Mouse (Mus musculus) kidney, embryonic 14.5 days (tissue): ENCODE data around the gene Rrp12. TPM values are rescaled to one million over a fixed set of nuclear protein-coding genes. Genes with fewer than 3 reads are reported as not detected.

ENCODE experiments used
- ATAC-seq: fragments of 200-750 bp; cut with Nextera tagmentation; 2 replicates; pipeline ENCODE4 v1.8.0; 2017; ENCODE audit warnings: moderate number of reproducible peaks, mild to moderate bottlenecking, moderate TSS enrichment, moderate library complexity; ENCODE audit not compliant: low FRiP score, low TSS enrichment
- H3K27ac ChIP-seq: fragments of 300-500 bp; sonication (generic); 2 replicates; pipeline ENCODE4 v1.5.1; 2014; ENCODE audit warnings: low read depth, mild to moderate bottlenecking, low read length, moderate library complexity, mixed read lengths
- H3K27me3 ChIP-seq: fragments of 300-500 bp; sonication (generic); 2 replicates; pipeline ENCODE4 v1.6.1; 2014; ENCODE audit warnings: mild to moderate bottlenecking, low read length; ENCODE audit not compliant: control insufficient read depth, insufficient read depth
- H3K36me3 ChIP-seq: fragments of 300-500 bp; sonication (generic); 2 replicates; pipeline ENCODE4 v1.6.1; 2014; ENCODE audit warnings: low read length, mixed read lengths; ENCODE audit not compliant: control insufficient read depth, insufficient read depth
- H3K4me1 ChIP-seq: fragments of 300-500 bp; sonication (generic); 2 replicates; pipeline ENCODE4 v1.6.1; 2014; ENCODE audit warnings: low read length, mixed read lengths; ENCODE audit not compliant: control insufficient read depth, insufficient read depth
- H3K4me2 ChIP-seq: fragments of 300-500 bp; sonication (generic); replicated peaks from 2 replicates; pipeline ENCODE4 v1.6.1; 2014; ENCODE audit warnings: low read depth, mild to moderate bottlenecking, low read length
- H3K4me3 ChIP-seq: fragments of 300-500 bp; sonication (generic); 2 replicates; pipeline ENCODE4 v1.5.1; 2014; ENCODE audit warnings: mild to moderate bottlenecking, low read length
- H3K9ac ChIP-seq: fragments of 300-500 bp; sonication (generic); 2 replicates; pipeline ENCODE4 v1.6.1; 2014; ENCODE audit warnings: low read depth, mild to moderate bottlenecking, low read length, moderate library complexity
- H3K9me3 ChIP-seq: fragments of 300-500 bp; sonication (generic); 2 replicates; pipeline ENCODE4 v1.6.1; 2016; ENCODE audit warnings: low read length; ENCODE audit not compliant: control insufficient read depth
- WGBS: fragments of 180-500 bp; shearing (Covaris S2); extraction: QIAGEN DNeasy Blood & Tissue Kit; methylation state at CpG from one replicate; pipeline ENCODE4 v1.1.7; 2014; 5-methylcytosine and 5-hydroxymethylcytosine counted together
- polyA plus RNA-seq: library from polyadenylated mRNA; unstranded; fragments of >200 nt; fragmentation: Nextera tagmentation; extraction: Ambion mirVana; gene quantifications from 2 replicates; pipeline ENCODE4 v1.2.1, GENCODE M21; 2014

Rrp12 gene
- polyA plus RNA-seq = 7.8 and 15.8 TPM in 2 replicates

DNA sequence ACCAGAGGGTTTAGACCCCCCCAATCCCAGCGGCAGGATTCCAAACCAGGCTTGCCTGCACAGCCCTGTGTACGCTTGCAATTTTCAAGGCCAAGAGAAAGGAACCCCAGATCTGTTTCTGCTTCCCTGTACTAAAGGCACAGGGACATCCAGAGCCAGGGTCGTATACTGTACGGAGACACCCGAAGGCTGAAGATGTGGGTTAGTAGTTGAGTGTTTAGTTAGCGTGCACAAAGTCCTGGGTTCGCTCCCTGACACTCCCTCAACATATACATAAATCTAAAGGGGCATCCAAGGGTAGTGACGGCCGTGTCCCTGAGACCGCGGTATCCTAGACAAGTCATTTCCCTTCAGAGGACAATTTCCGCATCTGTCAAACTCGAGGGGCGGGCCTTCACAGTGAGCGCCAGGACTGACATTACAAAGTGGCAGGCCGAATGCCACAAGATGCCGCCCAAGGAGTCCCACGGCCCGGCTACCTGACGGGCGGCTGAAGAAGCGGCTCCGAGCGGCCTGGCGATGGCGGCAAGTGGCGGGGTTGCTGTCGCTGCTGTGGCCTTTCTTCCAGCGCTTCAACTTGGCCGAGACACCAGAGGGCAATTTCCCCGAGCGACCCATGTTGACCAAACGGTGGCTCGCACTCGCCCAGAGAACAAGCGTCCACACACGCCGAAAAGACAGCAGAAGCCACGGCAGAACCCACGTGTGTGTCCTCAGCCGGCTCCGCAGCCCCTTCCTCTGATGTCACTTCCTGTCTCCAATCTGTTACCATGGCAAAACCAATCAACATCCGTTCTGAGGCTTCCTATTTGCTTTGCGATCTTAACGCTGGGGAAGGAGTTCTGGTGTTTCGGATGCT, at the start of gene Rrp12:
Gene Rrp12, minus strand, starts transcription at position 714 of the 859 bp plus-strand sequence.
- Histone ChIP-seq H3K4me1 (peaks cover 15% of the 10 kb centered on the region; the same call in 1 of the 2 replicates), H3K27ac (no peak within 1 kb of the TSS), H3K9ac (peak within 1 kb of the TSS; percentile 54; the same call in 1 of the 2 replicates), H3K27me3 (no peaks in the 10 kb centered on the region), H3K9me3 (no peaks in the 10 kb centered on the region), H3K4me3 (peak within 1 kb of the TSS; percentile 70), H3K4me2 (peak within 1 kb of the TSS; percentile 84), H3K36me3 (0 out of 2 replicates have a peak, but pooled peaks cover 2% of the 10 kb centered on the region)
- peak; percentile 91 for ATAC-seq
- WGBS = under 1% methylated on average over 46 of the region's 46 CpGs

DNA sequence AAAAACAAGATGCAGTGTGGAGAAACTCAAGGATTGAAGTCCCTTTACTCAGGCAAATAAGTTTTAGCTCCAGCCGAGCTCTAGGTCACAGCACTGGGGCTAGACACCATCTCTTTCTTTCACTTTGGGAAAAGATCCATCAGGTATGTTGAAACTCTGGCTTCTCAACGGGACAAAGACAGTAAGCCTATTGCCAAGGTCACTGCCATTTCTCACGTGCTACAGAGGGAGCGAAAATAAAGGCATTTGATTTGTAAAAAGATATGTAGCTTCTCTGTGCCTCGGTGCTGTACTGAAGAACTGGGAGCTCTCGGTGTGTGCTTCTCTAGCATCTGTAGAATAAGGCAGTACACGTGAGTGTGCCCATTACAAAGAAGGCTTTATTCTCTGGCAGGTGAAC, 47.9 kb upstream of the Rrp12 start:
- no peak for ATAC-seq

DNA sequence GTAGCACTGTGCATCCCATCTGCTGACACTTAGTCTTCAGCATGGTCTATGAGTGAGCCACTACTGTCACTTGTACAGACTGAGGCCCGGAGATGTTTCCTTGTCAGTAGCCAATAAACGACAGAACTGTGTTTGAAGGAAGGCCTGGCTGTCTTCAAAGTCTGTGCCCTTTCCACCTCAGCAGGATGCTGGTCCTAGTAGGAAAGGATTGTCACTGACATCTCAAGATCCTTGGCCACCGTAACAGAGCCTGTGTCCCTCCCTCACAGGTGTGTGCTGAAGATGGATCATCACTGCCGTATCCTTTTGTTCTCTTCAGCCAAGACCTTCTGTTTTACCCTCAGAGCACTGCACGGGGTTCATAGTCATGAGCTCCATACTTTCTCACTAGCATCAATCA, 42.6 kb upstream of the Rrp12 start:
- Histone ChIP-seq H3K4me3 (no peak overlapping the region), H3K9ac (no peak overlapping the region), H3K27me3 (no peaks in the 10 kb centered on the region), H3K4me1 (peaks cover 7% of the 10 kb centered on the region; the same call in 1 of the 2 replicates), H3K9me3 (no peaks in the 10 kb centered on the region), H3K36me3 (peaks cover 52% of the 10 kb centered on the region), H3K27ac (no peak overlapping the region), H3K4me2 (no peak overlapping the region)
- WGBS = 92% methylated on average over 5 of the region's 5 CpGs
- ATAC-seq = no peak

More for the DNA sequence above, 47.9 kb upstream of the Rrp12 start:
- Histone ChIP-seq H3K27ac (no peak overlapping the region), H3K36me3 (peaks cover 94% of the 10 kb centered on the region), H3K27me3 (no peaks in the 10 kb centered on the region), H3K4me1 (no peaks in the 10 kb centered on the region), H3K4me3 (no peak overlapping the region), H3K4me2 (no peak overlapping the region), H3K9me3 (0 out of 2 replicates have a peak, but pooled peaks cover 2% of the 10 kb centered on the region), H3K9ac (no peak overlapping the region)
- WGBS = 91% methylated on average over 7 of the region's 7 CpGs

DNA sequence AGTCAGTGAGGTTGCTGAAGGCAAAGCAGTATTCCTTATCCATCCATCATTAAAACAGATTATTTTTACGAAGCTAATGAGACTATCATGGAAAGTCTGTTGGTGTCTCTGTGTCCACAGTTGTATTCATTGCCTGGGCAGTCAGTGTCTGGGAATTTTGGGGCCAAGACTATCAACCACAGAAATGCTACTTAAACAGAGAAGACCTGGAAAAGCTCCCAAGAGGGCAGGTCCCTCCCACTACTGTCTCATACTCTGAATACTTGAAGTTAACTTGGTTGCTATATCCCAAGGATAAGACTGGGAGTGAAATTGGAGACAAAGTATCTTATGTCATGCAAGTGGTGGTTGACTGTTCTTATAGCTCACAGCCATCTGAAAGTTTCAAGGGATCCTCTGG, 39.9 kb upstream of the Rrp12 start:
- H3K27ac ChIP-seq = no peak overlapping the region
- no peak overlapping the region for H3K9ac ChIP-seq
- no peaks in the 10 kb centered on the region for H3K9me3 ChIP-seq
- no peaks in the 10 kb centered on the region for H3K27me3 ChIP-seq
- WGBS = 92% methylated on average over 1 of the region's 1 CpGs
- H3K4me2 ChIP-seq = no peak overlapping the region
- no peak overlapping the region for H3K4me3 ChIP-seq
- H3K4me1 ChIP-seq = peaks cover 7% of the 10 kb centered on the region; the same call in 1 of the 2 replicates
- H3K36me3 ChIP-seq = peaks cover 31% of the 10 kb centered on the region
- no peak for ATAC-seq

DNA sequence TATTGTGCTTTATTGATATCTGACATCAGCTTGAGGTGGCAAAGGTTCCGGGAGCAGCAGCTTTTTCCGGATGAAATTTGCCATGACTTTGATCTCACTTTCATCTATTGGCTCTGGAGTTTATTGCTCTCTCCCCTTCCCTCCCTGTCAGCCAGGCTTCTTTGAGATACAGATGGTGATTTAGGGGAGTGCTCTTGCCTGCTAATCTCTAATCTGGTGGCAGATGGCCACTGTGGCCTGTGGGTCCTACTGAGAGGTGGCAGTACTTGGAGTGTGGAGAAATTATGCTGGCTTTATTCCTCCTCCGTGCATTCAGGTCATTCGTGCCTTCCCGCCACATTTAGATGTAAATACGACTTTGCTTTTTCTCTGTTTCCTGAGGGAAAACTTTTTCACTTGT, 38.2 kb upstream of the Rrp12 start:
- WGBS = 16% methylated on average over 6 of the region's 6 CpGs
- Histone ChIP-seq H3K27ac (no peak overlapping the region), H3K4me1 (peaks cover 7% of the 10 kb centered on the region; the same call in 1 of the 2 replicates), H3K27me3 (no peaks in the 10 kb centered on the region), H3K4me2 (peak overlapping the region; percentile 66), H3K9me3 (no peaks in the 10 kb centered on the region), H3K4me3 (peak overlapping the region; percentile 87), H3K9ac (peak overlapping the region; percentile 79; the same call in 1 of the 2 replicates), H3K36me3 (peaks cover 22% of the 10 kb centered on the region)
- ATAC-seq = no peak

DNA sequence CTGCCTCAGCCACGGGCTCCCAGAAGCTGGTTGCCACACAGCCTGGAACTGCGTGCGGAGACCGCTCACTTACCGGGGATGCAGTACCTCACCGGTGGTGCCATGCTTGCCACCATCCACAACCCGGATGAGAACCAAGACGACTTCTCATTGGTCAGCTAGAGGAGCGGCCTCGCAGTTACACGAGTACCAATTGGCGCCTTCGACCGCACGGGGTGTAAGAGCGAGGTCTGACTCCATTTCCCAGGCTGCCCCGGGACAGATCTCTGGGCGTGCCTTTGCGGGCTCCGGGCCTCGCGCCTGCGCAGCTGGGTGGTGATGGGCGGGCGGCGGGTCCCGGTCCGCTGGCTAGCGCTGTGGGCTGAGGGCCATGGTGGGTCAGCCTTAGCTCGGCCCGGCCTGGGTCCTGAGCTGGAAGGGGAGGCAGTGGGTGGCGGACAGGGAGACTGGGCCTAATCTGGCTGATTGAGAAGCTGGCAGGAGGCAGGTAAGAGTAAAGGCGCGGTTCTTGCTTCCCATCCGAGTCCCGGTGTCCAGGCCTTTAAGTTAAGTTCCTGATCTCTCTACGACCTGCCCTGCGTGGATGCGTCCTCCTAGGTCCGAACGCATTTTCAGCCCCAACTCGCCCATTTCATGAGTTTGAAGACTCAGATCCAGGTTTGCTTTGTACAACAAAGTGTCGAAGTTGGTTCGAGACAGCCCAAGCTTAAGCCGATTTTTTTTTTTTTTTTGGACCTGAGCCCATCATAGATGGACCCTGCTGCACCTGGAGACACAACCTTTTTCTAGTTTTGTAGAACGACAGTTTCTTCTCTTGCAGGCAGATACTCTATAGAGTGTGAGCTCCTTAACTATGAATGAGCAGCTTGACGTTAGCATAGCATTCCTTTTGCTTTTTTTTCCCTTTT, 37.5 kb upstream of the Rrp12 start, which contains the start of the genes Exosc1 and Zdhhc16:
Gene Exosc1, minus strand, starts transcription at position 245 of the 908 bp plus-strand sequence.
Gene Zdhhc16, plus strand, starts transcription at position 302 of the 908 bp plus-strand sequence.
- Histone ChIP-seq H3K4me3 (peak within 1 kb of the TSS; percentile 87), H3K4me2 (peak within 1 kb of the TSS; percentile 66), H3K27ac (peak within 1 kb of the TSS; percentile 49; the same call in 1 of the 2 replicates), H3K9me3 (no peaks in the 10 kb centered on the region), H3K27me3 (no peaks in the 10 kb centered on the region), H3K36me3 (peaks cover 21% of the 10 kb centered on the region), H3K4me1 (peaks cover 7% of the 10 kb centered on the region; the same call in 1 of the 2 replicates), H3K9ac (peak within 1 kb of the TSS; percentile 79)
- under 1% methylated on average over 47 of the region's 47 CpGs for WGBS
- ATAC-seq = peak; percentile 100

DNA sequence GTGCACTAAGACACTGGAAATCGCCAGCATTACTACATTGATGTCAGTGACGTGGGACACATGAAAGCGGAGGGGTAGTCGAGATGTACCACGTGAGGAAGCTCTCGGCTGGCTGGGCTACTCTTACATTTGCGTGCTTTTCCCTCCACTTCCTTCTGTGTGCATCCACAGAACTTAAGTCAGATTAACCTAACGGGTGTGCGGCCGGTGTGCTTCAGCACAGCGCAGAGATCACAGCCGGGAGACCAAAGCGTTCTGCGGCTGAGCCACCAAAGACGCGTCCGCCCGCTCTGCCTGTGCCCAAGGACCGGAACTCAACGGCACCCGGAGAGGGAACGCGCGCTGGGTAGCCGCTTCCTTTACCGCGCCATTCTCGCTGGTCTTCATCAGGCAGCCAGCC, 36.7 kb upstream of the Rrp12 start:
- Histone ChIP-seq H3K36me3 (peaks cover 22% of the 10 kb centered on the region), H3K27ac (peak overlapping the region; percentile 49; the same call in 1 of the 2 replicates), H3K4me2 (peak overlapping the region; percentile 66), H3K4me1 (peaks cover 7% of the 10 kb centered on the region; the same call in 1 of the 2 replicates), H3K9me3 (no peaks in the 10 kb centered on the region), H3K9ac (peak overlapping the region; percentile 79), H3K27me3 (no peaks in the 10 kb centered on the region), H3K4me3 (peak overlapping the region; percentile 87)
- ATAC-seq = peak; percentile 6; the same call in 1 of the 2 replicates
- under 1% methylated on average over 28 of the region's 28 CpGs for WGBS

DNA sequence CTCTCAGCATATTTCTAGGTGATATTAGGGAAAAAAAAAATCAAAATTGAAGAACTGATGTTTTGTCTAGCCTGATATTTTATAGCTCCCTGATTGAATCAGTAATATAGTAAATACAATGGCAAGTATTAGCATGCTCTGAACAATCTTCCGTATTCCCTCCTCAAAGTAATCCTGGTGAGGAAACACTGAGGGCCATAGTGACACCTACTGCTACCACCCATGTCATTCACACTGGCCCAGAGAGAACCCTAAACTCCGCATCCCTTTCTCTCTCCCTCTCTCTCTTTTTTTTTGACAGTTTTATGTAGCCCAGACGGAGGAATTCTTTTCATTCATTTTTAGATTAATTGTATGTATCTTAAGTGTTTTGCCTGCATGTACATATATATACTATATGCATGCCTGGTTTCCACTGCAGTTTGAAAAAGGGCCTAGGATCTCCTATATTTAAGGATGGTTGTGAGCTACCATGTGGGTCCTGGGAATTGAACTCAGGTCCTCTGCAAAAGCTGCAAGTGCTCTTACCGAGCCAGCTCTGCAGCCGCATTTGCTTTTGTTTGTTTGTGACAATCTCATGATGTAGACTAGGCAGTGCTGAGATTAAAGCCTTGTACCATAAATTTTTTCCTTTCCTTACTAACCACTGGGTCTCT, 24.6 kb upstream of the Rrp12 start:
- H3K9ac ChIP-seq = no peak overlapping the region
- H3K4me2 ChIP-seq = no peak overlapping the region
- no peak overlapping the region for H3K4me3 ChIP-seq
- no peaks in the 10 kb centered on the region for H3K9me3 ChIP-seq
- no peak for ATAC-seq
- no peaks in the 10 kb centered on the region for H3K4me1 ChIP-seq
- H3K36me3 ChIP-seq = peaks cover 63% of the 10 kb centered on the region
- H3K27me3 ChIP-seq = no peaks in the 10 kb centered on the region
- no peak overlapping the region for H3K27ac ChIP-seq
- 79% methylated on average over 5 of the region's 5 CpGs for WGBS
